Mouse (Mus musculus) bone marrow macrophage, adult 2 months (primary cell): ENCODE measurements at regions not wholly inside any gene's neighbourhood (a gene's known extent, or its start where the extent isn't known, plus 50 kb on each side); places are given as distances from the start of the nearest gene placed in this dataset.

ENCODE experiments used
- CTCF ChIP-seq: IDR thresholded peaks from 2 replicates; pipeline ENCODE4 v1.5.1; 2012; ENCODE audit warnings: low read depth, mild to moderate bottlenecking, low read length, moderate library complexity
- POLR2A ChIP-seq: IDR thresholded peaks from 2 replicates; pipeline ENCODE4 v1.6.1; 2012; ENCODE audit warnings: mild to moderate bottlenecking, low read depth, low read length, borderline replicate concordance

DNA sequence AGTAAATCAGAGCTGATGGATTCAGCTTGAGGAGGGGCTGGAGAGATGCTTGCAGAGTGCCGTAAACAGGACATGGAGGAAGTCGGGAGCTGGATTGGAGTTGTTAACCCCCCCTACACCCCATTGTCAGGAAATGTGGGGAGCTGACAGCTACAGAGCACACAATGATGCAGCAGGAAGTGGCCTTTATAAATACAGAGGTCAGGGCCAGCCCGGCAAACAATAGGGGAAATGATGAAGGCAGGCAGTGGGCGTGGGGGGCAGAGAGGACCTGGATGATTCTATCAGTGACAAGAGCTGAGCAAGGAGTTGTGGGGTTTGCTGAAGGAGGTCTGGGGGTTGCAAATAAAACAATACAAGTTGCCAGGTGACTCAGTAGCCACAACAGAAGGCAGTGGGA, 265.3 kb downstream of the Ets1 start:
- TF ChIP-seq CTCF (no peak), POLR2A (no peak)
